Mouse (Mus musculus) stomach, embryonic 14.5 days (tissue): ENCODE data around the gene Mtpn. TPM values are rescaled to one million over a fixed set of nuclear protein-coding genes. Genes with fewer than 3 reads are reported as not detected.
A peak's percentile ranks its signal among the peaks of the same experiment; 100 is the strongest.

ENCODE experiments used
- ATAC-seq: fragments of 200-750 bp; cut with Nextera tagmentation; 2 replicates; pipeline ENCODE4 v1.8.0; 2017; ENCODE audit warnings: low read depth, moderate TSS enrichment; ENCODE audit not compliant: insufficient number of reproducible peaks, insufficient read depth, low FRiP score
- H3K27ac ChIP-seq: fragments of 300-500 bp; sonication (generic); 2 replicates; pipeline ENCODE4 v1.5.1; 2014; ENCODE audit warnings: mild to moderate bottlenecking, low read length, moderate library complexity, mixed read lengths
- H3K27me3 ChIP-seq: fragments of 300-500 bp; sonication (generic); 2 replicates; pipeline ENCODE4 v1.6.1; 2014; ENCODE audit warnings: low read length, control low read depth, mixed read lengths; ENCODE audit not compliant: control insufficient read depth, insufficient read depth
- H3K36me3 ChIP-seq: fragments of 300-500 bp; sonication (generic); 2 replicates; pipeline ENCODE4 v1.6.1; 2014; ENCODE audit warnings: mild to moderate bottlenecking, control low read depth, low read length, moderate library complexity, mixed read lengths; ENCODE audit not compliant: control insufficient read depth, insufficient read depth
- H3K4me1 ChIP-seq: fragments of 300-500 bp; sonication (generic); 2 replicates; pipeline ENCODE4 v1.6.1; 2014; ENCODE audit warnings: low read length, control low read depth, mixed read lengths; ENCODE audit not compliant: control insufficient read depth, insufficient read depth
- H3K4me2 ChIP-seq: fragments of 300-500 bp; sonication (generic); replicated peaks from 2 replicates; pipeline ENCODE4 v1.6.1; 2014; ENCODE audit warnings: low read depth, low read length, control low read depth
- H3K4me3 ChIP-seq: fragments of 300-500 bp; sonication (generic); 2 replicates; pipeline ENCODE4 v1.5.1; 2014; ENCODE audit warnings: low read depth, low read length, control low read depth
- H3K9ac ChIP-seq: fragments of 300-500 bp; sonication (generic); replicated peaks from 2 replicates; pipeline ENCODE4 v1.6.1; 2014; ENCODE audit warnings: low read depth, mild to moderate bottlenecking, control low read depth, low read length, moderate library complexity, mixed read lengths
- H3K9me3 ChIP-seq: fragments of 300-500 bp; sonication (generic); 2 replicates; pipeline ENCODE4 v1.6.1; 2016; ENCODE audit warnings: low read depth, low read length, control low read depth; ENCODE audit not compliant: control insufficient read depth
- WGBS: fragments of 180-500 bp; shearing (Covaris S2); extraction: QIAGEN DNeasy Blood & Tissue Kit; methylation state at CpG from one replicate; pipeline ENCODE4 v1.1.7; 2014; 5-methylcytosine and 5-hydroxymethylcytosine counted together
- polyA plus RNA-seq: library from polyadenylated mRNA; unstranded; fragments of >200 nt; fragmentation: Nextera tagmentation; extraction: Ambion mirVana; gene quantifications from 2 replicates; pipeline ENCODE4 v1.2.1, GENCODE M21; 2014

Gene Mtpn
- 143 and 151 TPM in 2 replicates for polyA plus RNA-seq

DNA sequence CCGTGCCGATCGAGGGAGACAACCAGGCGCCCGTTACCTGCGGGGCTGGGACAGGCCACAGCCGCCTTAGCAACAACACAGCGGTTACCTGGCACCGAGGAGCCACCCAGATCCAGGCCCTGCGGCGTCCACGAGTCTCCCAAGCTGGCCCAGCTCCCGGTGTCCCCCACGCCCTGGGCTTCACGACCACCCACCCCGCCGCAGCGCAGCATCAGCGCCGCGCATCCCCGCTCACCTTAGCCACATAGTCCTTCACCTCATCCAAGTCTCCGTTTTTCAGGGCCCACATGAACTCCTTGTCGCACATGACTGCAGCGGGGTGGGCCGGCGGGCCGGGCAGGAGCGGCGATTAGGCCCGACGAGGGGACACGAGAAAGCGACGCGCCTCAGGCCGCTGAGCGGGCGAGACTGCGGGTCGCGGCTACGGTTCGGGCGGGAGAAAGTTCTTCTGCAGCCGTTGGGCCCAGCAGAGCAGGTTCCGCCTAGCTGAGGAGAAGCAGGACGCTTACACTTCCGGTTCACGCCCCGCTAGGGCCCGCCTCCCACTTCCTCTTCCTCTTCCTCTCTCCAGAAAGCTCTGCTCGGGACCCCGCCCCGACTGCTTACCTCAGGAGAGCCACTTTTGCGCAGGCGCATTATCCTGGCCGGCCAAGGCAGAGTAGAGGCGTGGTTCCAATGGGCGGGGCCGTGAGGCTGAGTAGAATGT, at the start of gene Mtpn:
Mtpn (minus strand) TSS at position 585 of the 706 bp plus-strand sequence.
- peak; percentile 100 for ATAC-seq

DNA sequence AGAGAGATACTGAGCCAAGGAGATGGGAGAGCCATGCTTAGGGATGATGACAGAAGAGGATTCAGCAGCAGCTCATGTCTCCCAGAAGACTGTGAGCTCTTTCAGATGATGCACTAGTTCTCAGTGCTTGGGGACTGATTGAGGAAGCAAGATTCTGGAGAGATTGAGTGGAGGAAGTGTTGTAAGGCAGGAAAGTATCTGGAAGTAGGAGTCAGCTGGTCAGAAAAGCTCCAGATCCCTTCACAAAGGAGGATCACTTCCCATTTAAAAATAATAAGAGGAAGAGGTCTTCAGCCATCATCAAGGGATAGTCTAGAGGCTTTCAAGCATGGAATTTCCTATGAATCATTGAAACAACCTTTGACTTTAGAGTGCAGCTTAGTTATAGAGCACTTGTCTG, 29.0 kb upstream of the Mtpn start:
- Histone ChIP-seq H3K4me2 (no peak overlapping the region), H3K9ac (no peak overlapping the region), H3K36me3 (no peaks in the 10 kb centered on the region), H3K4me3 (no peak overlapping the region), H3K4me1 (no peaks in the 10 kb centered on the region), H3K27ac (no peak overlapping the region), H3K9me3 (no peaks in the 10 kb centered on the region), H3K27me3 (no peaks in the 10 kb centered on the region)
- ATAC-seq: no peak

More for the DNA sequence above, at the start of gene Mtpn:
- no peaks in the 10 kb centered on the region for H3K36me3 ChIP-seq
- H3K27ac ChIP-seq: peak within 1 kb of the TSS; percentile 85
- H3K9ac ChIP-seq: peak within 1 kb of the TSS; percentile 95
- WGBS: under 1% methylated on average over 57 of the region's 61 CpGs
- H3K4me3 ChIP-seq: peak within 1 kb of the TSS; percentile 100
- 0 out of 2 replicates have a peak, but pooled peaks cover 3% of the 10 kb centered on the region for H3K4me1 ChIP-seq
- H3K9me3 ChIP-seq: no peaks in the 10 kb centered on the region
- peak within 1 kb of the TSS; percentile 76 for H3K4me2 ChIP-seq
- H3K27me3 ChIP-seq: no peaks in the 10 kb centered on the region

DNA sequence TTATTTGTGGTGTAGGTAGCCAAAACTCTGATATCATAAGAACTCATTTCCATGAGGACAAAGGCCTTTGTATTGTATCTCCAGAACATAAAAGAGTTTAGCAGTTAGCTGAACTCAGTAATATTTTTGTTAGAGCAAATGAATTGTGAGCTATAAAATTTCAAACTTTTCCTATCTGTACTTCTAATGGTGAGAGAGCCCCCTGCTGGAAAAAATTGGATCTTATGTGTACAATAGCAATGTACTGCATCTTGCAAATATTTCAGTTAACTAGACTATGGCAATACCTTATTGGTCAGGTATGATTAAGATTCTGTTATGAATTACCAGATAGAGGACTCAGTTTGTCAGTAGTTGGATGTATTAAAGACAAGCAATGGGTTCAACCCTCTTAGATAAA, 28.1 kb upstream of the Mtpn start:
- no peak overlapping the region for H3K9ac ChIP-seq
- no peaks in the 10 kb centered on the region for H3K36me3 ChIP-seq
- ATAC-seq: no peak
- H3K9me3 ChIP-seq: no peaks in the 10 kb centered on the region
- H3K27ac ChIP-seq: no peak overlapping the region
- no peaks in the 10 kb centered on the region for H3K4me1 ChIP-seq
- no peak overlapping the region for H3K4me2 ChIP-seq
- no peaks in the 10 kb centered on the region for H3K27me3 ChIP-seq
- no peak overlapping the region for H3K4me3 ChIP-seq

DNA sequence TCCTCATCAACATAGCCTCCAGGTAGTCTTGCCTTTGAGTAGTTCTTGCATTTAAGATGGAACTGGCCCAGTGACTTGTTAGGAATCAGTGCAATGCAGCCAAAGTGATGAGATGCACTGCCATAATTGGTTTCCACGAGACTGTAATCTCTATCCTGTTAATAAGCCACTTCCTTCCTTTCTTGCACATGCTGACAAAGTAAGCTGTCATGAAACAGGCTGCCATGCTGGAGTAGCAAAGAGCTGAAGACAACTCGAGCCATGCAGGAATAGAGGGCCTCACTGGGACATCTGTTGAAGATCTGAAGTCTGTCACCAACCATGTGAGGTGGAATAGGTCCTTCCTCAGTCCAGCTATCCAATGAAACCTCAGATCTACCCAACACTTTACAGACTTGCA, 20.3 kb upstream of the Mtpn start:
- H3K4me1 ChIP-seq: no peaks in the 10 kb centered on the region
- H3K36me3 ChIP-seq: no peaks in the 10 kb centered on the region
- H3K27ac ChIP-seq: no peak overlapping the region
- H3K9me3 ChIP-seq: no peaks in the 10 kb centered on the region
- no peaks in the 10 kb centered on the region for H3K27me3 ChIP-seq
- no peak for ATAC-seq
- H3K4me2 ChIP-seq: no peak overlapping the region
- H3K9ac ChIP-seq: no peak overlapping the region
- 52% methylated on average over 2 of the region's 2 CpGs for WGBS
- no peak overlapping the region for H3K4me3 ChIP-seq

DNA sequence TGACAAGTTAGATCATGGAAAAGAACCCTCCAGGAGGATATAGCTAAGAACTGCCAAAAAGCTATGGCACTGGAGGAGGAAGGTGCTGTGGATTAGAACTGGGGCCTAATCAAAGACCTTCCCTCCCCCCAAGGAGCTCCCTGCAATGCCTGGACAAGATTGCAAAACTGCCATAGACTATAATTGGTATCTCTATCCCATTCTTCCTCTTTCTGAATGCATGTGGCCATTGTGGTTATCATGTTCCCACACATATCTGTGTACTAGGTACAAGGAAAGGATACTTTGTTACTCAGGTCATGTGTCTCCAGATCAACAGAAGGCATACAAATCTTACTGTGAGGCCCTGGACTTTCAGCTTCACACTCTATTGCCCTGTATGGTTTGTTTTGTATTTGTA, 4.7 kb upstream of the Mtpn start:
- Histone ChIP-seq H3K9ac (no peak overlapping the region), H3K4me1 (no peaks in the 10 kb centered on the region), H3K36me3 (no peaks in the 10 kb centered on the region), H3K4me2 (no peak overlapping the region), H3K4me3 (no peak overlapping the region), H3K27ac (no peak overlapping the region), H3K27me3 (no peaks in the 10 kb centered on the region), H3K9me3 (no peaks in the 10 kb centered on the region)
- ATAC-seq: no peak

DNA sequence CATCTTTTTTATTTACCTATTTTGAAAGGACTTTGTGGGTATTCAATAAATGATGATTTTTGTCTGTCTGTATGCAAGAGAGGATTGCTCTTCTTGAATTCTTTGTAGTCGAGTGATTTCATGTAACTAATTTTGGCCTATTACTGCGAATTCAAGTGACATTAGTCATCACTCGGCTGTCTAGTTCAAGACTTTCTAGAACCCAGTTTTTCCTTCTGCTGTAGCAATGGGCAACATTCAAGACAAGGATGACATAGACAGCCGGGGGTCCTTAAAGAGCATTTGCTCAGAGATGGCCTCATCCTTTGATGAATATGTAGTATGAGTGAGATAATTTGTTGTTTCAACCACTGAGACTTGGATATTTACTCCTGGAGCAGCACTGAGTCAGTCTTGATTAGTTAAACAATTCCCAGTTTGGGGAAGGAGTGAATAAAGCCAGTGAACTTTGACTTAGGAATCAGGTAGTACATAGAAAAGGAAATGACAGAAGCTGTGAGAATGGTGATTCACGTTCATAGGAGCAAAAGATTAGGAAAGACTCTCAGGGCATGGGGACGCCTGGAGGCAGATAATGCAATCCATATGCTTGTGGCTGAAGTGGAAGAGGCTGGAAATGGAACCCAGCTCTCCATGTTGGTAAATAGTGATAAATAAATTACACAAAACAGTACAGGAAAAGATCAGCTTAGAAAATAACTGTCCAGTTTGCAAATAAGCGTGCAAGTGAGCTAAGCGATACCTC, 3.1 kb upstream of the Mtpn start:
- no peaks in the 10 kb centered on the region for H3K27me3 ChIP-seq
- H3K4me1 ChIP-seq: 0 out of 2 replicates have a peak, but pooled peaks cover under 1% of the 10 kb centered on the region
- H3K4me3 ChIP-seq: no peak overlapping the region
- H3K4me2 ChIP-seq: no peak overlapping the region
- H3K36me3 ChIP-seq: no peaks in the 10 kb centered on the region
- H3K9me3 ChIP-seq: no peaks in the 10 kb centered on the region
- H3K27ac ChIP-seq: no peak overlapping the region
- no peak overlapping the region for H3K9ac ChIP-seq
- ATAC-seq: no peak
- 80% methylated on average over 8 of the region's 8 CpGs for WGBS

DNA sequence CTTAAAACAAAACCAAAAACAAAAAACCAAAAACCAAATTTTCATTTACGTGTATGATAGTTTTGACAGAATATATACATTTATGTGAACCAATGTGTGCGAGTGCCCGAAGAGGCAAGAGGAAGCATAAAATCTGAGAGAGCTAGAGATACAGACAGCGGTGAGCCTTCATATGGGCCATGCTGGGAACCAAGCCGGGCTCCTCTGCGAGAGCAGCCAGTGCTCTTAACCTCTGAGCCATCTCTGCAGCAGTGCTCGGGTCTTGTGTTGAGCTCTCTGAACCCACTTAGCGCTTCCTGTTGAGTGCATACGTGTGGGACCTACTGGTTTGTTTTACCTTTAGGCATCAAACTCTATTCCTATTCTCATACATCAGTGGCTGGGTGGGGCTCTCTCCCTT, 689 bp upstream of the Mtpn start:
- Histone ChIP-seq H3K4me2 (no peak overlapping the region), H3K4me1 (0 out of 2 replicates have a peak, but pooled peaks cover 3% of the 10 kb centered on the region), H3K36me3 (no peaks in the 10 kb centered on the region), H3K4me3 (no peak overlapping the region), H3K9me3 (no peaks in the 10 kb centered on the region), H3K9ac (no peak overlapping the region), H3K27me3 (no peaks in the 10 kb centered on the region), H3K27ac (no peak overlapping the region)
- 92% methylated on average over 9 of the region's 9 CpGs for WGBS
- no peak for ATAC-seq

DNA sequence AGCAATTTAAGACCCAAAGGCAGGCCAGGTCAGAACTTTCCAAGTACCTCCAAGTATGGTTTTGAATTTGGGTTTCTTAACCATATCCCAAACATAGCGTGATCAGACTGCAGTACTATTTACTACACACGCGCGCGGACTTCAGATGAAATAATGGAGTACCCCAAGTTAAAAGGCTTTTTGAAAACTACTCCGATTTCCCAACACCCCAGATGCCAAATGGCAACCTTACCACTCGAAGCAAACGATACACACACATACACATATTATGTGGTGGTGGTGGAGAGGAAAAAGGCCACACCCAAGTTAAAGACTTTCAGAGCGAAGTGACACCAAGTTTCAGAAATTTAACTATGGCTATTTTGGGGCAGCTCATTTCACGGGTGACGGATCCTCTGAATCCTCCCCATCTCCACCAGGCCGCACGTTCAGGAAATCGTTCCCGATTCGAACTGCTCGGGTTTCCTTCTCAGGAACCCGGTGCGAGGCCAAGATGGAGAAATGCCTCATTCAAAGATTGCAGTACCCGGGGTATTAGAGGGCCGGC, 858 bp downstream of the Mtpn start:
- no peaks in the 10 kb centered on the region for H3K36me3 ChIP-seq
- H3K27ac ChIP-seq: peak overlapping the region; percentile 85; the same call in 1 of the 2 replicates
- H3K4me2 ChIP-seq: peak overlapping the region; percentile 76
- no peak for ATAC-seq
- H3K9me3 ChIP-seq: no peaks in the 10 kb centered on the region
- H3K4me1 ChIP-seq: 0 out of 2 replicates have a peak, but pooled peaks cover 3% of the 10 kb centered on the region
- H3K4me3 ChIP-seq: peak overlapping the region; percentile 100
- peak overlapping the region; percentile 95 for H3K9ac ChIP-seq
- 3% methylated on average over 21 of the region's 21 CpGs for WGBS
- H3K27me3 ChIP-seq: no peaks in the 10 kb centered on the region
